Mouse (Mus musculus) hindbrain, postnatal 0 days (tissue): ENCODE results near the gene Pigp. TPM values are rescaled to one million over a fixed set of nuclear protein-coding genes. Genes with fewer than 3 reads are reported as not detected.
A peak's percentile ranks its signal among the peaks of the same experiment; 100 is the strongest.

Experiments
- ATAC-seq: fragments of 200-750 bp; cut with Nextera tagmentation; 2 replicates; pipeline ENCODE4 v1.8.0; 2017; ENCODE audit warnings: mild to moderate bottlenecking, moderate TSS enrichment, moderate library complexity
- DNase-seq: peaks from one replicate; pipeline ENCODE4 v3.0.0-alpha.2; 2015; ENCODE audit warnings: low spot score
- H3K27ac ChIP-seq: fragments of 300-500 bp; sonication (generic); 2 replicates; pipeline ENCODE4 v1.5.1; 2014; ENCODE audit warnings: mild to moderate bottlenecking
- H3K27me3 ChIP-seq: fragments of 300-500 bp; sonication (generic); 2 replicates; pipeline ENCODE4 v1.6.1; 2014; ENCODE audit warnings: low read length, mixed read lengths; ENCODE audit not compliant: insufficient read depth
- H3K36me3 ChIP-seq: fragments of 300-500 bp; sonication (generic); 2 replicates; pipeline ENCODE4 v1.6.1; 2014; ENCODE audit warnings: low read length, mixed read lengths; ENCODE audit not compliant: insufficient read depth
- H3K4me1 ChIP-seq: fragments of 300-500 bp; sonication (generic); 2 replicates; pipeline ENCODE4 v1.6.1; 2014; ENCODE audit warnings: antibody characterized with exemption, low read length, mixed read lengths; ENCODE audit not compliant: insufficient read depth
- H3K4me2 ChIP-seq: fragments of 300-500 bp; sonication (generic); 2 replicates; pipeline ENCODE4 v1.6.1; 2014; ENCODE audit warnings: low read depth, mild to moderate bottlenecking, low read length, moderate library complexity, mixed read lengths
- H3K4me3 ChIP-seq: fragments of 300-500 bp; sonication (generic); 2 replicates; pipeline ENCODE4 v1.5.1; 2014; ENCODE audit warnings: low read length
- H3K9ac ChIP-seq: fragments of 300-500 bp; sonication (generic); replicated peaks from 2 replicates; pipeline ENCODE4 v1.6.1; 2014; ENCODE audit warnings: mild to moderate bottlenecking, low read length, moderate library complexity, mixed read lengths
- H3K9me3 ChIP-seq: fragments of 300-500 bp; sonication (generic); 2 replicates; pipeline ENCODE4 v1.6.1; 2016; ENCODE audit warnings: low read length, mixed read lengths
- CTCF ChIP-seq: IDR thresholded peaks from 2 replicates; pipeline ENCODE4 v1.5.1; 2016; ENCODE audit warnings: antibody characterized with exemption, control low read depth, low read depth
- WGBS: fragments of 180-500 bp; shearing (Covaris S2); extraction: QIAGEN DNeasy Blood & Tissue Kit; methylation state at CpG from one replicate; pipeline ENCODE4 v1.1.7; 2014; 5-methylcytosine and 5-hydroxymethylcytosine counted together
- polyA plus RNA-seq: library from polyadenylated mRNA; unstranded; fragments of >200 nt; fragmentation: Nextera tagmentation; extraction: Ambion mirVana; gene quantifications from 2 replicates; pipeline ENCODE4 v1.2.1, GENCODE M21; 2015
- total RNA-seq: library from RNA; depleted of rRNA; stranded (reverse); fragments of >200 nt; gene quantifications from 2 replicates; pipeline ENCODE4 v1.2.3, GENCODE M21; 2014; rRNA removed

Pigp gene
- total and polyA plus RNA-seq, 2 experiments from 2014 or later = 100 to 139 TPM

DNA sequence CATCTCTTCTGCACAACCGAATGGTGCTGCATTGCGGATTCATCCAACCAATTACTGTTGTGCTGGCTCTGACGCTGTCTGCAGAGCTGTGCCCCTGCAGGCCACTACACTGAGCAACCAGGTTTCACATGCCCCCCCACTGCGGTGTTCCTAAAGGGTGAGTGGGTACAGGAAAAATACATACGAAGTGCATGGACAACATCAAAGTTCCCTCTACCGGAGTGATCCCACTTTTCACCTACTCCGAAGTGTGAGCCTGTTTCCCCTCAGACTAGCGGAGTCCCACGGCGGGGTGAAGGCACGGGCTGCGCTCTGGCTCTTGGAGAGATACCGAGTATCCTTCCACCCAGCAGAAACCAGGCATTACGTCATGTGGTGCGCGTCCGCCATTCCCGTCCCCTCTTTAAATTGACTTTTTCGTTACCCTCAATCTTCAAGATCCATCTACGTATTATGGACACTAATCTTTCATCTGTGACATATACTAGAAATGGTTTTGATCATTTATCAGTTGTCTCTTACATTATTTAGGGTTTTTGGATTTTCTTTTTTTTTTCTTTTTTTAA is 58.9 kb downstream of the Pigp start:
- Histone ChIP-seq H3K4me1 (0 out of 2 replicates have a peak, but pooled peaks cover 2% of the 10 kb centered on the region), H3K4me2 (peak overlapping the region; percentile 69), H3K4me3 (peak overlapping the region; percentile 57), H3K9ac (peak overlapping the region; percentile 78), H3K27me3 (no peaks in the 10 kb centered on the region), H3K36me3 (no peaks in the 10 kb centered on the region), H3K9me3 (no peaks in the 10 kb centered on the region), H3K27ac (peak overlapping the region; percentile 100)
- ATAC-seq (peak; percentile 89), DNase-seq (peak; percentile 97)
- WGBS = under 1% methylated on average over 20 of the region's 20 CpGs
- peak; percentile 69 for TF ChIP-seq CTCF

GRCm38 (mm10) chr16:94311931-94312330 is 59.7 kb downstream of the Pigp start:
- Histone ChIP-seq H3K27me3 (no peaks in the 10 kb centered on the region), H3K9ac (peak overlapping the region; percentile 78), H3K4me2 (peak overlapping the region; percentile 69), H3K27ac (peak overlapping the region; percentile 100), H3K4me1 (0 out of 2 replicates have a peak, but pooled peaks cover 2% of the 10 kb centered on the region), H3K4me3 (peak overlapping the region; percentile 57), H3K9me3 (no peaks in the 10 kb centered on the region), H3K36me3 (no peaks in the 10 kb centered on the region)
- 54% methylated on average over 4 of the region's 4 CpGs for WGBS
- ATAC-seq (no peak), DNase-seq (no peak)
- TF ChIP-seq CTCF = no peak

DNA sequence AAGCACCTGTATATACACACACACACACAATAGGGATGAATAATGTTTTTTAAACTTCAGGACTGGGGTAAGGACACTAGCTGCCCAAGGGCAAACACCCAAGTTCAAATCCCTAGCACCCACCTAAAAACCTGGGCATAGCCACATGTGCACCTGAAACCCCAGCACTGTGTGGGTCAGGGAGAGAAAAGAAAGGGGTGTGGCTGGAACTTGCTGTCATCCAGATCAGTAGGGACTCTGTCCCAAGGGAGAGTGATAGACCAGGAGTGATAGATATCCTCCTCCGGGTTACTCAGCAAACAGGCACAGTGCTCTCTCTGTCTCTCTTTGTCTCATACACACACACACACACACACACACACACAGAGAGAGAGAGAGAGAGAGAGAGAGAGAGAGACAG is 60.2 kb downstream of the Pigp start:
- ATAC-seq (no peak), DNase-seq (no peak)
- Histone ChIP-seq H3K9me3 (no peaks in the 10 kb centered on the region), H3K9ac (0 out of 2 replicates have a peak overlapping the region, but pooled peaks have one; percentile 78), H3K4me3 (no peak overlapping the region), H3K4me2 (peak overlapping the region; percentile 69), H3K27me3 (no peaks in the 10 kb centered on the region), H3K4me1 (0 out of 2 replicates have a peak, but pooled peaks cover 2% of the 10 kb centered on the region), H3K27ac (peak overlapping the region; percentile 100; the same call in 1 of the 2 replicates), H3K36me3 (no peaks in the 10 kb centered on the region)
- no peak for TF ChIP-seq CTCF
- 55% methylated on average over 1 of the region's 1 CpGs for WGBS

DNA sequence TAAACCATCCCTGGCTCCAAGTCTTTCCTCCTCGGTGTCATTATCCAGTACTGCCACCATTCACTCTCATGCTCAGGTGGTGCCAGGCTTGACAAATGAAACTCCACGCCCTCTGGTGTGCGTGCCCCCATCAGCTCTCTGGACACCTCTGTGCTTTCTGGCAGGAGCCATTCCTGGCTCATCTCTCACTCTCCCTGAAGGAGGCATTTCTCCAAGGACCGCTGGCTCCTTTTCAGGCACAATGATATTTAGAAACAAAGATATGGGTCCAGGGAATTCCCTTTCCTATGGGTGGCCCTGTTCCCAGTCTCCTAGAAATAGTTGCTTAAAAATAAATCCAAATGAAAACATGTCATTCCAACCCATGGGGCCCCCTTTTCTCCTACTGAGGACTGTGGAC is 62.6 kb downstream of the Pigp start:
- no peak for DNase-seq
- no peak for TF ChIP-seq CTCF
- no peak overlapping the region for H3K4me2 ChIP-seq

More for the DNA sequence above, 62.6 kb downstream of the Pigp start:
- H3K4me3 ChIP-seq = no peak overlapping the region
- no peak for ATAC-seq
- 0 out of 2 replicates have a peak, but pooled peaks cover 2% of the 10 kb centered on the region for H3K4me1 ChIP-seq
- H3K27me3 ChIP-seq = no peaks in the 10 kb centered on the region
- H3K36me3 ChIP-seq = no peaks in the 10 kb centered on the region
- no peak overlapping the region for H3K9ac ChIP-seq
- H3K9me3 ChIP-seq = no peaks in the 10 kb centered on the region
- no peak overlapping the region for H3K27ac ChIP-seq
- WGBS = 81% methylated on average over 4 of the region's 4 CpGs

Other genes starting within 250 kb of the Pigp start
- gene Hlcs, start 58.3 kb downstream of the Pigp start, total RNA-seq = 8.1 and 9.4 TPM in 2 replicates
- 7.3 TPM in 2 replicates for gene Hlcs, start 58.3 kb downstream of the Pigp start, polyA plus RNA-seq
- gene Ripply3, start 43.4 kb downstream of the Pigp start, total RNA-seq = 0.68 and 2.2 TPM in 2 replicates
- 0.91 and 1.0 TPM in 2 replicates for gene Ripply3, start 43.4 kb downstream of the Pigp start, polyA plus RNA-seq
- 848 and 1,018 TPM in 2 replicates for gene Ttc3, start 1.2 kb downstream of the Pigp start, total RNA-seq
- 985 and 1,014 TPM in 2 replicates for gene Ttc3, start 1.2 kb downstream of the Pigp start, polyA plus RNA-seq
- 64.8 and 68.1 TPM in 2 replicates for gene Vps26c, start 155.0 kb upstream of the Pigp start, total RNA-seq
- 59.6 and 63.6 TPM in 2 replicates for gene Vps26c, start 155.0 kb upstream of the Pigp start, polyA plus RNA-seq
- 81.9 and 91.5 TPM in 2 replicates for gene Dyrk1a, start 198.2 kb upstream of the Pigp start, total RNA-seq
- gene Dyrk1a, start 198.2 kb upstream of the Pigp start, polyA plus RNA-seq = 12.5 and 13.0 TPM in 2 replicates